Mouse (Mus musculus): ENCODE measurements at regions not wholly inside any gene's neighbourhood (a gene's known extent, or its start where the extent isn't known, plus 50 kb on each side); places are given as distances from the start of the nearest gene placed in this dataset.

DNA sequence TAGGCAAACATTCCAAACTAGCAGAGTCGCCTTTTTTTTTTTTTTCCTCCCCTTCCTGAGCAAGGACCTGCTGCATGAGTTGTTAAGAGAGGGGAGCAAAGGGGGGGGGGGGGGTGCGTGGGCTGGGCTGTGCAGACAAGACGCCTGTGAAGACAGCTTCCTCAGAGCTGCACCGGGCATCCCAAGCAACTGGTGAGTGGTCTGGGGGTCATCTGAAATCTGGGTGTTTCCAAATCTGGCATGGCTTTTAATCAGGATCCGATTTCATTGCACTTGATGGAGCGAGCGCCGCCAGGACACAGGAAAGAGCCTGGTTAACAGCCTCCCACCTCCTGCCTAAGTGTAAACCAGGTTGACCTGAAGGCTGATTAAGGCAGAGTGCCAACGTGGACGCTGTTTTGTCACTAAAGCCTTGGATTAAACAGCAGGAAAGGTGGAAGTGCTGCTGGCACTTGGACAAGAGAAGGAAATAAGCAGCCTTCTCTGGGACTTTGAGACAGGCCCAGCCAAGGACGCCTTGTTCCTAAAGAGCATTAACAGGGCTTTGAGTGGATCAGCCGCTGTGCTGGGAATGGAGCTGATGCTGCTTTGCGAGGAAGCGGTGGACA, 622.3 kb upstream of the Tenm3 start:
- TF ChIP-seq POLR2A (IDR thresholded peaks at IDR 0.05; ENCODE audit: insufficient read depth, low read length) = no peak
- no peak for TF ChIP-seq CTCF (IDR thresholded peaks at IDR 0.05; ENCODE audit: low read depth, low read length)
- no peak for TF ChIP-seq EP300 (IDR thresholded peaks at IDR 0.05; ENCODE audit: insufficient read depth, low read depth, low read length)
